ENCODE assay signal across 8 mouse cellular contexts in the genomic region with DNA sequence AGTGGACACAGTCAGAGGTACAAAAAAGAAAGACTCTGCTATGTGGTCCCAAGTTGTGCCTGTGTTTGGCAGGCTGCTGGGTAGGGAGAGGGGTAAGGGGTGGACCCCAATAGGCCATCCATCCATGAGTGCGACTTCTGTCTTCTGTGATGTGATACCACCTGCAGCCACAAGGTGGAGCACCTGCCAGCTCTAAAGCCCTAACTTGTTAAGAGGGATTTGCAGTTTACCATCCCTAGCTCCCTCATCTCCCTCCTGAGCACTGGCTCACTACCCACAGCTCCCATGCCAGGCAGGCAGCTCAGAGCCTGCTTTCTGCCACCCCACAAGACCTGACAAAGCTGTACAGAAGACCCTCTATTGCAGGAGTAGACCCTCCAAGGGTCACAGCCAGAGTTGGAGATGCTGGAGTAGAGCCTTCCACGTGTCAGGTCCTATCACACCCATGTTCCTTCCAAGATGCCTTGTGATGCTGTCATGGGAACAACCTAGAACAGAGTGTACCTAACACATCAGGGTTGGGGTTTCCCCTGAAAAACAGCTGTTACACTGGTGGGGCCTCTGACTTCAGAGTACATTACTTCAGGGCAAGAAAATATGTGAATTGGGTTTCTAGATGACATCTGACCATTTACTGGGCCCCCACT. TPM values are rescaled to one million over a fixed set of nuclear protein-coding genes. Genes with fewer than 3 reads are reported as not detected.
DNase-seq lines count a peak whose midpoint lies in the region; ATAC-seq and TF ChIP-seq lines count a peak whose summit lies in the region.

No protein-coding gene starts in this region.

- peaks cover 33% of the 10 kb centered on the region for H3K4me1 ChIP-seq in kidney, embryonic 15.5 days
- H3K4me1 ChIP-seq in hindbrain, postnatal 0 days (ENCODE audit: insufficient read depth, low read length): peaks cover 11% of the 10 kb centered on the region; the same call in 1 of the 2 replicates
- H3K4me1 ChIP-seq in midbrain, embryonic 15.5 days: peaks cover 13% of the 10 kb centered on the region

- TF ChIP-seq CTCF in hindbrain, postnatal 0 days (IDR thresholded peaks at IDR 0.05; ENCODE audit: low read depth): peak; percentile 98

- 43% methylated on average over 2 of the region's 2 CpGs for WGBS in kidney, embryonic 15.5 days
- 29% methylated on average over 2 of the region's 2 CpGs for WGBS in hindbrain, postnatal 0 days
- 45% methylated on average over 2 of the region's 2 CpGs for WGBS in midbrain, embryonic 15.5 days

- DNase-seq in kidney, adult 18-20 months: peak; percentile 89
- peak; percentile 88 for DNase-seq in cerebellum, adult 8-10 months
- DNase-seq in hindbrain, postnatal 0 days (ENCODE audit: low spot score): peak; percentile 90
- DNase-seq in left cerebral cortex, postnatal 36 days (ENCODE audit: low spot score in 2 of 2): peak; percentile 77 to 82
- peak; percentile 73 to 86 for DNase-seq in spleen, postnatal 14 days (ENCODE audit: low spot score in 2 of 2)

- no peak overlapping the region for H3K4me3 ChIP-seq in kidney, embryonic 15.5 days (replicated peaks)
- no peak overlapping the region for H3K4me3 ChIP-seq in hindbrain, postnatal 0 days (ENCODE audit: low read length)
- H3K4me3 ChIP-seq in midbrain, embryonic 15.5 days: no peak overlapping the region

- H3K27me3 ChIP-seq in kidney, embryonic 15.5 days: no peaks in the 10 kb centered on the region
- H3K27me3 ChIP-seq in hindbrain, postnatal 0 days (ENCODE audit: insufficient read depth, low read length): no peaks in the 10 kb centered on the region
- no peaks in the 10 kb centered on the region for H3K27me3 ChIP-seq in midbrain, embryonic 15.5 days (replicated peaks)

- intact Hi-C loops in left cerebral cortex, postnatal 36 days (cut with DNase I): loop anchor here (1.0 to 10.0 kb wide), 2 partner anchors 70 to 161 kb away; a partner anchor contains a TSS

- H3K9ac ChIP-seq in kidney, embryonic 15.5 days: no peak overlapping the region
- H3K9ac ChIP-seq in hindbrain, postnatal 0 days (replicated peaks; ENCODE audit: low read length): no peak overlapping the region
- H3K9ac ChIP-seq in midbrain, embryonic 15.5 days: no peak overlapping the region

- H3K27ac ChIP-seq in kidney, embryonic 15.5 days: no peak overlapping the region
- H3K27ac ChIP-seq in hindbrain, postnatal 0 days: no peak overlapping the region
- no peak overlapping the region for H3K27ac ChIP-seq in midbrain, embryonic 15.5 days

- H3K36me3 ChIP-seq in kidney, embryonic 15.5 days: no peaks in the 10 kb centered on the region
- no peaks in the 10 kb centered on the region for H3K36me3 ChIP-seq in hindbrain, postnatal 0 days (ENCODE audit: insufficient read depth, low read length)
- H3K36me3 ChIP-seq in midbrain, embryonic 15.5 days (replicated peaks): no peaks in the 10 kb centered on the region

- H3K9me3 ChIP-seq in kidney, embryonic 15.5 days (replicated peaks): no peaks in the 10 kb centered on the region
- H3K9me3 ChIP-seq in hindbrain, postnatal 0 days (ENCODE audit: low read length): no peaks in the 10 kb centered on the region
- no peaks in the 10 kb centered on the region for H3K9me3 ChIP-seq in midbrain, embryonic 15.5 days

- no peak for ATAC-seq in kidney, embryonic 15.5 days (replicated peaks; ENCODE audit: low FRiP score)
- peak; percentile 66 for ATAC-seq in frontal cortex, adult (ENCODE audit: low TSS enrichment)
- ATAC-seq in hindbrain, postnatal 0 days: peak; percentile 31; the same call in 1 of the 2 replicates
- peak; percentile 24; the same call in 1 of the 2 replicates for ATAC-seq in midbrain, embryonic 15.5 days (replicated peaks)

- H3K4me2 ChIP-seq in kidney, embryonic 15.5 days: no peak overlapping the region
- H3K4me2 ChIP-seq in hindbrain, postnatal 0 days (ENCODE audit: low read depth, low read length): no peak overlapping the region
- no peak overlapping the region for H3K4me2 ChIP-seq in midbrain, embryonic 15.5 days

RNA-seq across cellular contexts. Expression of a gene that starts 3.5 kb away (rescaled TPM):
- polyA plus RNA-seq in kidney, embryonic 15.5 days (2015; fragmentation: Nextera tagmentation; extraction: Ambion mirVana): 14.1 and 17.4 TPM in 2 replicates
- 36.2 and 40.9 TPM in 2 replicates for total RNA-seq in hindbrain, postnatal 0 days (2014; rRNA removed)
- 18.6 and 19.0 TPM in 2 replicates for polyA plus RNA-seq in hindbrain, postnatal 0 days (2015; fragmentation: Nextera tagmentation; extraction: Ambion mirVana)
- 10 to 100 TPM; 34.9 to 49.4 TPM for total RNA-seq in left cerebral cortex, postnatal 36 days (2021)
- 41.0 and 41.7 TPM in 2 replicates for polyA plus RNA-seq in midbrain, embryonic 15.5 days (2015; fragmentation: Nextera tagmentation; extraction: Ambion mirVana)

RNA-seq across cellular contexts. Expression of a gene that starts 20.4 kb away (rescaled TPM):
- 3.7 and 3.9 TPM in 2 replicates for polyA plus RNA-seq in kidney, embryonic 15.5 days (2015; fragmentation: Nextera tagmentation; extraction: Ambion mirVana)
- total RNA-seq in hindbrain, postnatal 0 days (2014; rRNA removed): 16.4 and 19.4 TPM in 2 replicates
- 0.98 and 0.99 TPM in 2 replicates for polyA plus RNA-seq in hindbrain, postnatal 0 days (2015; fragmentation: Nextera tagmentation; extraction: Ambion mirVana)
- 1 to 10 TPM; 3.4 to 4.3 TPM for total RNA-seq in left cerebral cortex, postnatal 36 days (2021)
- 1.6 and 2.2 TPM in 2 replicates for polyA plus RNA-seq in midbrain, embryonic 15.5 days (2015; fragmentation: Nextera tagmentation; extraction: Ambion mirVana)
